Mouse (Mus musculus) small intestine, adult 2 months (tissue): ENCODE results near the gene Spata2.

Experiments
- CTCF ChIP-seq: fragments of 200-500 bp; IDR thresholded peaks from 2 replicates; pipeline ENCODE4 v1.5.1; 2012; ENCODE audit warnings: low read depth, mild to moderate bottlenecking, control low read depth, inconsistent platforms, low read length, moderate library complexity, mixed read lengths; ENCODE audit not compliant: insufficient replicate concordance, insufficient read length; ENCODE audit errors: extremely low read depth
- POLR2A ChIP-seq: fragments of 200-500 bp; IDR thresholded peaks from 2 replicates; pipeline ENCODE4 v1.6.1; 2012; ENCODE audit warnings: low read depth, mild to moderate bottlenecking, control low read depth, inconsistent platforms, low read length, moderate library complexity

GRCm38 (mm10) chr2:167533880-167534279 is 41.2 kb upstream of the Spata2 start:
- TF ChIP-seq POLR2A (no peak), CTCF (no peak)
